Mouse (Mus musculus) ovary, postnatal 10 days (tissue): Measurements from ENCODE around the gene Prrt1.

Source experiments
- DNase-seq: peaks from one replicate; pipeline ENCODE4 v3.0.0; 2022; ENCODE audit warnings: low spot score

The Prrt1 gene

GRCm38 (mm10) chr17:34649106-34649864 is 20.0 kb downstream of the Prrt1 start:
- no peak for DNase-seq

- no peak for DNase-seq
Measured at GRCm38 (mm10) chr17:34650781-34651180, 21.4 kb downstream of the Prrt1 start.

- no peak for DNase-seq
Measured at GRCm38 (mm10) chr17:34651507-34652221, 22.3 kb downstream of the Prrt1 start.

- no peak for DNase-seq
Measured at GRCm38 (mm10) chr17:34652546-34652945, 23.2 kb downstream of the Prrt1 start.

- DNase-seq: no peak
Measured at GRCm38 (mm10) chr17:34652985-34653384, 23.7 kb downstream of the Prrt1 start.

- no peak for DNase-seq
Measured at GRCm38 (mm10) chr17:34653746-34654285, 24.5 kb downstream of the Prrt1 start.

- no peak for DNase-seq
Measured at GRCm38 (mm10) chr17:34654392-34654791, 25.1 kb downstream of the Prrt1 start.

- peak; percentile 58 for DNase-seq
Measured at GRCm38 (mm10) chr17:34655160-34655559, 25.8 kb downstream of the Prrt1 start.

- DNase-seq: peak; percentile 65
Measured at GRCm38 (mm10) chr17:34655581-34655991, 26.3 kb downstream of the Prrt1 start.

- DNase-seq: no peak
Measured at GRCm38 (mm10) chr17:34656666-34657065, 27.3 kb downstream of the Prrt1 start.

- DNase-seq: no peak
Measured at GRCm38 (mm10) chr17:34657271-34657670, 27.9 kb downstream of the Prrt1 start.

GRCm38 (mm10) chr17:34658145-34658544 is 28.8 kb downstream of the Prrt1 start:
- DNase-seq: no peak

- DNase-seq: no peak
Measured at GRCm38 (mm10) chr17:34658591-34658990, 29.3 kb downstream of the Prrt1 start.

- no peak for DNase-seq
Measured at GRCm38 (mm10) chr17:34659181-34659896, 30.0 kb downstream of the Prrt1 start.

- DNase-seq: no peak
Measured at GRCm38 (mm10) chr17:34659897-34660214, 30.5 kb downstream of the Prrt1 start.

- DNase-seq: no peak
Measured at GRCm38 (mm10) chr17:34660259-34660820, 31.0 kb downstream of the Prrt1 start.

- DNase-seq: no peak
Measured at GRCm38 (mm10) chr17:34661121-34661591, 31.8 kb downstream of the Prrt1 start.

GRCm38 (mm10) chr17:34662468-34662867 is 33.1 kb downstream of the Prrt1 start:
- DNase-seq: no peak

- no peak for DNase-seq
Measured at GRCm38 (mm10) chr17:34662978-34663377, 33.6 kb downstream of the Prrt1 start.

- DNase-seq: no peak
Measured at GRCm38 (mm10) chr17:34663558-34663957, 34.2 kb downstream of the Prrt1 start.

GRCm38 (mm10) chr17:34664472-34664871 is 35.1 kb downstream of the Prrt1 start:
- DNase-seq: no peak

GRCm38 (mm10) chr17:34670235-34670634 is 40.9 kb downstream of the Prrt1 start, which contains the start of gene Tnxb:
Gene Tnxb, plus strand, starts transcription at chr17:34670535.
- no peak for DNase-seq
